Mouse (Mus musculus) brain, embryonic 14.5 days (tissue): Measurements from ENCODE around the gene Tnrc6c.

Experiments
- CTCF ChIP-seq: fragments of 200-500 bp; IDR thresholded peaks from 2 replicates; pipeline ENCODE4 v1.5.1; 2012; ENCODE audit warnings: inconsistent platforms, mild to moderate bottlenecking, moderate library complexity, borderline replicate concordance; ENCODE audit not compliant: insufficient read depth, insufficient read length; ENCODE audit errors: extremely low read depth
- POLR2A ChIP-seq: fragments of 200-500 bp; IDR thresholded peaks from 2 replicates; pipeline ENCODE4 v1.6.1; 2012; ENCODE audit warnings: mild to moderate bottlenecking, inconsistent platforms, borderline replicate concordance; ENCODE audit not compliant: poor library complexity, insufficient read depth, insufficient read length, severe bottlenecking; ENCODE audit errors: extremely low read depth

- no peak for TF ChIP-seq POLR2A
- TF ChIP-seq CTCF, result no peak
Observed at GRCm38 (mm10) chr11:117728841-117729240, 74.8 kb downstream of the Tnrc6c start.
